8 mouse cellular contexts compared by ENCODE assay signal in the genomic region with DNA sequence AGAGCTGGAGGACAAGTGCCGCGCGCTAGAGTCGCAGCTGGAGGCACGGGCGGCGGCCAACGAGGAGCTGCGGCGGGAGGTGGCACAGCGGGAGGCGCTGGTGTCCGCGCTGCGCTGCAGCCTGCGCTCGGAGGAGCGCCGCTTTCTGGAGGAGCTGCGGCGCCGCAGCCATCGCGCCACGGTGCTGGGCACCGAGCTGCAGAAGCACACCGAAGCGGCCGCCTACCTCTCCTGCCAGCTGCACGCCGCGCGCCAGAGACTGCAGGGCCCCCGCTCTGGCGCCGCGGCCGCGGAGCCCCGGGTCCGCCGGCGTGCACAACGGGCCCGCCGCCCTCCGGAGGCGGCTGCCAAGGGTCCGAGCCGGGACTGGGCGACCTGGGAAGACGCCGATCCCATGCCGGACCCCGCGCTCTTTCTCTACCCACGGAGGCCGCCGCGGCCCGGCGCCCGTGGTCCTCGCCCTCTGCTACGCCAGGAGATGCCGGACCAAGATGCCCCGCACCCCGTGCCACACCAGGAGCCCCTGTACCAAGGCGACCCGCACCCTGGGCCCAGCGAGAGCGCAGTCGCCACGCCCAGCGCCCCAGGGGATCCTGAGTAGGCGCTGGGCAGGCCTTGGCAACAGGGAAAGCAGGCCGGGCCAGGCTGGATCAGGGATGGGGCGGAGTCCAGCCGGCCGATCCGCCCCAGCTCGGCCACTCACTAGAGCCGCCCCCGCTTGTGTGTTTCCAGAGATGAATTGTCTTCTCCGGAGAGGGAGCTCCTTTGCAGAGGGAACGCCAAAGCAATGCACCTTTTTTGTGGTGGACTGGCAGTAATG. TPM values are rescaled to one million over a fixed set of nuclear protein-coding genes. Genes with fewer than 3 reads are reported as not detected.
DNase-seq lines count a peak whose midpoint lies in the region; ATAC-seq and TF ChIP-seq lines count a peak whose summit lies in the region.

No protein-coding gene starts in this region.

- no peaks in the 10 kb centered on the region for H3K36me3 ChIP-seq in ES-E14 (ENCODE audit: control insufficient read depth, insufficient read depth, low read length, poor library complexity, severe bottlenecking)
- H3K36me3 ChIP-seq in forebrain, embryonic 13.5 days (ENCODE audit: poor library complexity, severe bottlenecking): no peaks in the 10 kb centered on the region
- H3K36me3 ChIP-seq in heart, postnatal 0 days (replicated peaks; ENCODE audit: control insufficient read depth, insufficient read depth, low read length): no peaks in the 10 kb centered on the region
- no peaks in the 10 kb centered on the region for H3K36me3 ChIP-seq in lung, embryonic 14.5 days (ENCODE audit: insufficient read depth)

- TF ChIP-seq CTCF in heart, postnatal 0 days (IDR thresholded peaks at IDR 0.05; ENCODE audit: low read depth): peak; percentile 46
- peak; percentile 27; the same call in 1 of the 2 replicates for TF ChIP-seq CTCF in lung, embryonic 14.5 days (IDR thresholded peaks at IDR 0.05; ENCODE audit: low read depth)

- 0 out of 2 replicates have a peak, but pooled peaks have one; percentile 27 for TF ChIP-seq EP300 in heart, postnatal 0 days (IDR thresholded peaks at IDR 0.05; ENCODE audit: low read depth)

- peak overlapping the region; percentile 69 to 71 for H3K4me3 ChIP-seq in ES-E14 (ENCODE audit: insufficient read depth in 1 of 2, low read depth in 1 of 2, low read length in 2 of 2, poor library complexity in 1 of 2, severe bottlenecking in 1 of 2)
- peak overlapping the region; percentile 69 for H3K4me3 ChIP-seq in forebrain, embryonic 13.5 days
- peak overlapping the region; percentile 75 for H3K4me3 ChIP-seq in heart, postnatal 0 days (ENCODE audit: low read depth, low read length)
- peak overlapping the region; percentile 73 for H3K4me3 ChIP-seq in lung, embryonic 14.5 days (ENCODE audit: low read depth, low read length)

- no peaks in the 10 kb centered on the region for H3K9me3 ChIP-seq in ES-E14 (ENCODE audit: control insufficient read depth, insufficient read depth, low read depth, low read length)
- H3K9me3 ChIP-seq in forebrain, embryonic 13.5 days (replicated peaks): no peaks in the 10 kb centered on the region
- H3K9me3 ChIP-seq in heart, postnatal 0 days (replicated peaks; ENCODE audit: control insufficient read depth, low read length): no peaks in the 10 kb centered on the region
- no peaks in the 10 kb centered on the region for H3K9me3 ChIP-seq in lung, embryonic 14.5 days (ENCODE audit: low read depth, low read length)

- under 1% methylated on average over 81 of the region's 86 CpGs for WGBS in forebrain, embryonic 13.5 days
- under 1% methylated on average over 86 of the region's 86 CpGs for WGBS in heart, postnatal 0 days
- WGBS in lung, embryonic 14.5 days: under 1% methylated on average over 78 of the region's 86 CpGs

- H3K4me2 ChIP-seq in forebrain, embryonic 13.5 days: peak overlapping the region; percentile 92
- peak overlapping the region; percentile 91 for H3K4me2 ChIP-seq in heart, postnatal 0 days (ENCODE audit: low read depth, low read length)
- H3K4me2 ChIP-seq in lung, embryonic 14.5 days: peak overlapping the region; percentile 82

- no peak overlapping the region for H3K27ac ChIP-seq in ES-E14 (ENCODE audit: insufficient read depth, low read depth, low read length, poor library complexity, severe bottlenecking)
- H3K27ac ChIP-seq in forebrain, embryonic 13.5 days: peak overlapping the region; percentile 92
- peak overlapping the region; percentile 93 for H3K27ac ChIP-seq in heart, postnatal 0 days (ENCODE audit: low read depth)
- H3K27ac ChIP-seq in lung, embryonic 14.5 days (ENCODE audit: low read depth): peak overlapping the region; percentile 88

- H3K27me3 ChIP-seq in forebrain, embryonic 13.5 days: peaks cover 21% of the 10 kb centered on the region
- H3K27me3 ChIP-seq in heart, postnatal 0 days (ENCODE audit: control insufficient read depth, insufficient read depth, low read length): no peaks in the 10 kb centered on the region
- no peaks in the 10 kb centered on the region for H3K27me3 ChIP-seq in lung, embryonic 14.5 days (ENCODE audit: insufficient read depth, low read length)

- ATAC-seq in forebrain, embryonic 13.5 days: peak; percentile 88
- peak; percentile 92 for ATAC-seq in heart, postnatal 0 days (ENCODE audit: insufficient read depth, low read depth)
- peak; percentile 96 for ATAC-seq in lung, embryonic 14.5 days (ENCODE audit: insufficient read depth)

- in situ Hi-C loops in ES-E14 (cut with MboI; ENCODE audit: low sequenced_read_pairs in 2 of 2, unreplicated experiment in 2 of 2): no loop called here

- H3K9ac ChIP-seq in ES-E14 (ENCODE audit: insufficient read depth, low read depth, low read length, poor library complexity, severe bottlenecking): peak overlapping the region; percentile 62
- peak overlapping the region; percentile 87 for H3K9ac ChIP-seq in forebrain, embryonic 13.5 days
- H3K9ac ChIP-seq in heart, postnatal 0 days (replicated peaks; ENCODE audit: low read depth, low read length): peak overlapping the region; percentile 77
- H3K9ac ChIP-seq in lung, embryonic 14.5 days: peak overlapping the region; percentile 76

- DNase-seq in ES-E14 (ENCODE audit: low read depth, low spot score): no peak
- peak; percentile 30 for DNase-seq in c-Kit-positive CD71-positive TER-119-positive erythroid progenitor cells, embryonic 14.5 days (ENCODE audit: low spot score)
- peak; percentile 89 for DNase-seq in heart, postnatal 0 days (ENCODE audit: low spot score)
- peak; percentile 89 to 93 for DNase-seq in kidney, postnatal 36 days
- DNase-seq in lung, embryonic 14.5 days: peak; percentile 91
- DNase-seq in ovary, postnatal 10 days (ENCODE audit: low spot score): peak; percentile 63
- DNase-seq in thymus, postnatal 10 days (ENCODE audit: low spot score in 2 of 2): peak; percentile 41 to 67

- H3K4me1 ChIP-seq in ES-E14 (ENCODE audit: control insufficient read depth in 2 of 2, insufficient read depth in 2 of 2, low read length in 2 of 2, poor library complexity in 1 of 2): peaks cover 0 to 5% of the 10 kb centered on the region in 2 experiments; a peak in 1 of 4 replicates
- peaks cover 16% of the 10 kb centered on the region for H3K4me1 ChIP-seq in forebrain, embryonic 13.5 days
- peaks cover 22% of the 10 kb centered on the region for H3K4me1 ChIP-seq in heart, postnatal 0 days (ENCODE audit: control insufficient read depth, insufficient read depth)
- H3K4me1 ChIP-seq in lung, embryonic 14.5 days (ENCODE audit: insufficient read depth): peaks cover 9% of the 10 kb centered on the region

TF ChIP-seq in ES-E14, 5 proteins besides CTCF, POLR2A, EP300 and RAD21:
- TF ChIP-seq CHD2 (IDR thresholded peaks at IDR 0.05; ENCODE audit: low read depth, low read length) (no peak), MAFK (IDR thresholded peaks at IDR 0.05; ENCODE audit: insufficient read depth, low read depth, low read length) (no peak), HCFC1 (IDR thresholded peaks at IDR 0.05; ENCODE audit: borderline replicate concordance, insufficient read depth, low read length) (no peak), ZNF384 (IDR thresholded peaks at IDR 0.05; ENCODE audit: low read depth, low read length) (no peak)

RNA-seq across cellular contexts. Expression of gene Cluh, which starts 11.1 kb away (rescaled TPM):
- 73.5 and 92.9 TPM in 2 replicates for total RNA-seq in ES-E14 (2012; rRNA removed)
- polyA plus RNA-seq in forebrain, embryonic 13.5 days (2015; fragmentation: Nextera tagmentation; extraction: Ambion mirVana): 9.3 and 11.8 TPM in 2 replicates
- 241 and 291 TPM in 2 replicates for total RNA-seq in heart, postnatal 0 days (2014; rRNA removed; ENCODE audit: low replicate concordance)
- polyA plus RNA-seq in heart, postnatal 0 days (2015; fragmentation: Nextera tagmentation; extraction: Ambion mirVana): 52.7 and 61.4 TPM in 2 replicates
- 21.5 and 23.8 TPM in 2 replicates for polyA plus RNA-seq in lung, embryonic 14.5 days (2014; fragmentation: Nextera tagmentation; extraction: Ambion mirVana)

RNA-seq across cellular contexts. Expression of gene Ccdc92b, which starts 18.8 kb away (rescaled TPM):
- 1.8 and 3.3 TPM in 2 replicates for total RNA-seq in ES-E14 (2012; rRNA removed)
- 1.1 TPM in 2 replicates for polyA plus RNA-seq in forebrain, embryonic 13.5 days (2015; fragmentation: Nextera tagmentation; extraction: Ambion mirVana)
- 0.08 TPM in 1 of 2 replicates, not detected in the other for total RNA-seq in heart, postnatal 0 days (2014; rRNA removed; ENCODE audit: low replicate concordance)
- polyA plus RNA-seq in heart, postnatal 0 days (2015; fragmentation: Nextera tagmentation; extraction: Ambion mirVana): 0.49 and 0.63 TPM in 2 replicates
- polyA plus RNA-seq in lung, embryonic 14.5 days (2014; fragmentation: Nextera tagmentation; extraction: Ambion mirVana): 0.28 and 0.38 TPM in 2 replicates

RNA-seq across cellular contexts. Expression of gene Rap1gap2, which starts 27.5 kb away (rescaled TPM):
- 2.0 and 2.7 TPM in 2 replicates for total RNA-seq in ES-E14 (2012; rRNA removed)
- polyA plus RNA-seq in forebrain, embryonic 13.5 days (2015; fragmentation: Nextera tagmentation; extraction: Ambion mirVana): 4.0 and 6.2 TPM in 2 replicates
- 16.5 and 34.4 TPM in 2 replicates for total RNA-seq in heart, postnatal 0 days (2014; rRNA removed; ENCODE audit: low replicate concordance)
- 3.8 and 5.6 TPM in 2 replicates for polyA plus RNA-seq in heart, postnatal 0 days (2015; fragmentation: Nextera tagmentation; extraction: Ambion mirVana)
- polyA plus RNA-seq in lung, embryonic 14.5 days (2014; fragmentation: Nextera tagmentation; extraction: Ambion mirVana): 2.3 and 2.6 TPM in 2 replicates
